In the genomic region with DNA sequence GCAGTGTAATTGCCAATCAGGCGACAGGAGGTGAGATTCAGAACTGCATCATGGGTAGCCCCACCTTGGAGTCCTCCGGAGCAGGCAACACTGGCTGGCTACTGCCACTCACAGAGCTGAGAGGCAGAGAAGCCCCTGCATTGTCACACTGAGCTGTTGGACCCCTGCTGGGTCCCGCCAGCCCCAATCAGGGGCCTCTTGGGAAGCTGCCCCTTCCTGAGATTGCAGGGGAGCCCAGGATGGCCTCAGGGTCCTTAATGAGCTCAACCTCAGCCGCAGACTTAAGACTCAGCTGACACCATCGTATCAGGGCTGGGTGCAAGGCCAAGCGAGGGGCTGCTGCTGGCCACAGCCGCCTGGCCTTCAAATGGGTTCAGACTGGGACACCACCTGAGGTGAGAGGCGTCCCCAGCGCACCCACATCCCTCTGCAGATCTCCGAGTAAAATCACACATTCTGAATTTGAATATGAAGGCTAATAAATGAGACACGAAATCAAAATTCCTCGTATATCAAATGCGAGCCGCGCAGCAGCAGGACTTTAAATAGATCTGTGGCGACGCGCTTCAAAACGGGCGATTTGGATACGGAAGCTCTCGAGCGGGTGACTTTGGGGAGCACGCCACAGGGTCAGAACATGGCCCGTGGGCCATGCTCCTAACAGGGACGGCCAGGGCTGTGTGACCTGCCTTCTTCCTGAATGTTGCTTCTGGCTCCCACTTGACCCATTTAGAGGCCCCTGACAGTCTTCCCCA, we compare ENCODE assay signal across 12 mouse cellular contexts. TPM values are rescaled to one million over a fixed set of nuclear protein-coding genes. Genes with fewer than 3 reads are reported as not detected.
A peak's percentile ranks its signal among the peaks of the same experiment; 100 is the strongest.
DNase-seq lines count a peak whose midpoint lies in the region; ATAC-seq lines count a peak whose summit lies in the region.
"Had no signal": no experiment of that assay in that cellular context is flagged by ENCODE, and none has a peak within 500 bp of the region (broad histone marks: within the 10 kb centered on the region; RNA-seq: fewer than 3 reads in every experiment).

No protein-coding gene starts in this region.

- peaks cover 9% of the 10 kb centered on the region for H3K4me1 ChIP-seq in kidney, embryonic 15.5 days
- peaks cover 11% of the 10 kb centered on the region for H3K4me1 ChIP-seq in forebrain, embryonic 13.5 days
- 0 out of 2 replicates have a peak, but pooled peaks cover 9% of the 10 kb centered on the region for H3K4me1 ChIP-seq in limb, embryonic 13.5 days
- H3K4me1 ChIP-seq: lung, embryonic 15.5 days had no signal

- H3K27me3 ChIP-seq in kidney, embryonic 15.5 days: peaks cover 68% of the 10 kb centered on the region
- H3K27me3 ChIP-seq in forebrain, embryonic 13.5 days: peaks cover 11% of the 10 kb centered on the region; the same call in 1 of the 2 replicates
- H3K27me3 ChIP-seq in limb, embryonic 13.5 days: peaks cover 61% of the 10 kb centered on the region

- no peak for DNase-seq in kidney, postnatal 14 days
- DNase-seq in retina, embryonic 14.5 days (ENCODE audit: low spot score): peak; percentile 61
- no peak for DNase-seq in c-Kit-positive CD71-positive TER-119-positive erythroid progenitor cells, embryonic 14.5 days (ENCODE audit: low spot score)
- no peak for DNase-seq in urinary bladder, adult 2 months (ENCODE audit: low spot score)
- DNase-seq in kidney, adult 18-20 months: no peak
- DNase-seq: cerebellum, adult 9-10 months; spleen, adult 18-20 months had no signal

- H3K4me2 ChIP-seq in kidney, embryonic 15.5 days: peak overlapping the region; percentile 34
- peak overlapping the region; percentile 45 for H3K4me2 ChIP-seq in forebrain, embryonic 13.5 days
- H3K4me2 ChIP-seq in limb, embryonic 13.5 days (replicated peaks): peak overlapping the region; percentile 25
- H3K4me2 ChIP-seq: lung, embryonic 15.5 days had no signal

- WGBS in kidney, embryonic 15.5 days: 1% methylated on average over 26 of the region's 26 CpGs
- WGBS in forebrain, embryonic 13.5 days: 5% methylated on average over 26 of the region's 26 CpGs
- 1% methylated on average over 26 of the region's 26 CpGs for WGBS in limb, embryonic 13.5 days

- H3K9me3 ChIP-seq in kidney, embryonic 15.5 days (replicated peaks): peaks cover 3% of the 10 kb centered on the region; the same call in 1 of the 2 replicates
- no peaks in the 10 kb centered on the region for H3K9me3 ChIP-seq in forebrain, embryonic 13.5 days (replicated peaks)
- H3K9me3 ChIP-seq in limb, embryonic 13.5 days: 0 out of 2 replicates have a peak, but pooled peaks cover 8% of the 10 kb centered on the region
- H3K9me3 ChIP-seq: lung, embryonic 15.5 days had no signal

- 0 out of 2 replicates have a peak overlapping the region, but pooled peaks have one; percentile 4 for H3K4me3 ChIP-seq in kidney, embryonic 15.5 days (replicated peaks)
- H3K4me3 ChIP-seq in forebrain, embryonic 13.5 days: peak overlapping the region; percentile 4; the same call in 1 of the 2 replicates
- no peak overlapping the region for H3K4me3 ChIP-seq in limb, embryonic 13.5 days
- H3K4me3 ChIP-seq: lung, embryonic 15.5 days had no signal

- H3K27ac ChIP-seq in kidney, embryonic 15.5 days: no peak overlapping the region
- peak overlapping the region; percentile 11; the same call in 1 of the 2 replicates for H3K27ac ChIP-seq in forebrain, embryonic 13.5 days
- H3K27ac ChIP-seq in limb, embryonic 13.5 days: no peak overlapping the region
- H3K27ac ChIP-seq: lung, embryonic 15.5 days had no signal

- no peak for ATAC-seq in kidney, embryonic 15.5 days (replicated peaks; ENCODE audit: low FRiP score)
- ATAC-seq in forebrain, embryonic 13.5 days: peak; percentile 74
- ATAC-seq in limb, embryonic 13.5 days (ENCODE audit: low FRiP score, low read depth): no peak

- no peak overlapping the region for H3K9ac ChIP-seq in kidney, embryonic 15.5 days
- H3K9ac ChIP-seq in forebrain, embryonic 13.5 days: peak overlapping the region; percentile 27
- no peak overlapping the region for H3K9ac ChIP-seq in limb, embryonic 13.5 days
- H3K9ac ChIP-seq: lung, embryonic 15.5 days had no signal

- H3K36me3 ChIP-seq in kidney, embryonic 15.5 days: no peaks in the 10 kb centered on the region
- no peaks in the 10 kb centered on the region for H3K36me3 ChIP-seq in forebrain, embryonic 13.5 days (ENCODE audit: poor library complexity, severe bottlenecking)
- H3K36me3 ChIP-seq in limb, embryonic 13.5 days: no peaks in the 10 kb centered on the region
- H3K36me3 ChIP-seq: lung, embryonic 15.5 days had no signal

RNA-seq across cellular contexts. Expression of gene Sox1, which starts 51.0 kb away (rescaled TPM):
- polyA plus RNA-seq in kidney, embryonic 15.5 days (2015; fragmentation: Nextera tagmentation; extraction: Ambion mirVana): not detected in 2 replicates
- polyA plus RNA-seq in forebrain, embryonic 13.5 days (2015; fragmentation: Nextera tagmentation; extraction: Ambion mirVana): 7.7 and 8.8 TPM in 2 replicates
- polyA plus RNA-seq in limb, embryonic 13.5 days (2015; fragmentation: Nextera tagmentation; extraction: Ambion mirVana): not detected in 2 replicates
- not detected in 2 replicates for polyA plus RNA-seq in urinary bladder, adult 2 months (2012; rRNA removed)
- polyA plus RNA-seq: intestine, embryonic 14.5 days; lung, embryonic 15.5 days had no signal
